Mouse (Mus musculus): ENCODE data around the gene Retreg3. TPM values are rescaled to one million over a fixed set of nuclear protein-coding genes. Genes with fewer than 3 reads are reported as not detected.
A peak's percentile ranks its signal among the peaks of the same experiment; 100 is the strongest.

The Retreg3 gene
- polyA plus RNA-seq, 1 experiment from 2014 or later = 17.9 TPM

- H3K36me3 ChIP-seq = no peaks in the 10 kb centered on the region
Observed at GRCm38 (mm10) chr11:101078121-101078520, 41.6 kb downstream of the Retreg3 start, which contains the start of gene Hsd17b1. Gene Hsd17b1 (plus strand): TSS chr11:101078411.

DNA sequence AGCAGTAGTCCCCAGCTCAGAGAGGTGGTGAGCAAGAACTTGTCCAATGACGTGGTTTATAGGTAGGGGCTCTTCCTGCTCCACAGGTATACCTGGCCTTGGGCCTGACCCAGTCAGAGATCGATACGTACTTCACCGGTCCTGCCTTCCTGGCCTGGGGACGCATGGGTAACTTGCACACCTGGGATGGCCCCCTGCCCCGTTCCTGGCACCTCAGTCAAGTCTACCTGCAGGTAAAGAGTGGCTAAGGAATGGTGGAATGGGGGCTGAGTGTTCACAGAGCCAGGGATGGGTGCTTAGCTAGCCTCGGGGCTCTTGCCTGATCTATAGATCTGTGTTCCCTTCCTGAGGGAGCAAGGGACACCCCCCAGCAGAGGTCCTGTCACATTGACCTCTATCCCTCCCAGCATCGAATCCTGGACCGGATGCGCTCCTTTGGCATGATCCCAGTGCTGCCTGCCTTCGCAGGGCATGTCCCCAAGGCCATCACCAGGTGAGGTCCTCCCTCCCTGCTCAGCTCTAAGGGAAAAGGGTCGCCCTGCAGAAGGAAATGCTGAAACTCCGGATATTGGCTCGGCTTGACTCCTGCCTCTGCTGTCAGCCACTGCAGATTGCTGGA is 47.8 kb downstream of the Retreg3 start:
- 0 out of 2 replicates have a peak overlapping the region, but pooled peaks have one; percentile 2 for H3K4me3 ChIP-seq
- no peak for DNase-seq (ENCODE audit: low spot score)
- H3K27ac ChIP-seq = no peak overlapping the region
- H3K36me3 ChIP-seq = no peaks in the 10 kb centered on the region
- H3K9me3 ChIP-seq (replicated peaks) = no peaks in the 10 kb centered on the region
- peaks cover 11% of the 10 kb centered on the region for H3K4me1 ChIP-seq
- H3K27me3 ChIP-seq (ENCODE audit: low read depth, poor library complexity, severe bottlenecking) = peaks cover 62% of the 10 kb centered on the region
- WGBS = 72% methylated on average over 14 of the region's 14 CpGs

More at GRCm38 (mm10) chr11:101078121-101078520, 41.6 kb downstream of the Retreg3 start, which contains the start of gene Hsd17b1:
- no peaks in the 10 kb centered on the region for H3K9me3 ChIP-seq (replicated peaks)
- no peak within 1 kb of the TSS for H3K4me3 ChIP-seq
- H3K27ac ChIP-seq = no peak within 1 kb of the TSS
- H3K27me3 ChIP-seq (ENCODE audit: low read depth, poor library complexity, severe bottlenecking) = peaks cover 67% of the 10 kb centered on the region
- 67% methylated on average over 9 of the region's 9 CpGs for WGBS
- no peak for DNase-seq (ENCODE audit: low spot score)
- H3K4me1 ChIP-seq = peaks cover 13% of the 10 kb centered on the region

GRCm38 (mm10) chr11:101070987-101071386 is 48.7 kb downstream of the Retreg3 start:
- 77% methylated on average over 6 of the region's 6 CpGs for WGBS

GRCm38 (mm10) chr11:101070189-101070527 is 49.5 kb downstream of the Retreg3 start:
- under 1% methylated on average over 36 of the region's 36 CpGs for WGBS
- H3K27ac ChIP-seq = peak overlapping the region; percentile 84
- H3K9me3 ChIP-seq (replicated peaks) = no peaks in the 10 kb centered on the region
- H3K27me3 ChIP-seq (ENCODE audit: low read depth, poor library complexity, severe bottlenecking) = peaks cover 53% of the 10 kb centered on the region
- H3K4me1 ChIP-seq = peaks cover 16% of the 10 kb centered on the region
- no peaks in the 10 kb centered on the region for H3K36me3 ChIP-seq
- peak overlapping the region; percentile 70 for H3K4me3 ChIP-seq
- DNase-seq (ENCODE audit: low spot score) = no peak

More at GRCm38 (mm10) chr11:101070987-101071386, 48.7 kb downstream of the Retreg3 start:
- no peaks in the 10 kb centered on the region for H3K9me3 ChIP-seq (replicated peaks)
- peaks cover 16% of the 10 kb centered on the region for H3K4me1 ChIP-seq
- H3K27ac ChIP-seq = no peak overlapping the region
- H3K36me3 ChIP-seq = no peaks in the 10 kb centered on the region
- peak overlapping the region; percentile 70 for H3K4me3 ChIP-seq
- DNase-seq (ENCODE audit: low spot score) = no peak
- H3K27me3 ChIP-seq (ENCODE audit: low read depth, poor library complexity, severe bottlenecking) = peaks cover 56% of the 10 kb centered on the region

GRCm38 (mm10) chr11:101069391-101070188 is 50.1 kb downstream of the Retreg3 start, which contains the start of gene Naglu:
Gene Naglu (plus strand): TSS chr11:101070012.
- WGBS = 5% methylated on average over 35 of the region's 35 CpGs
- H3K27me3 ChIP-seq (ENCODE audit: low read depth, poor library complexity, severe bottlenecking) = peaks cover 53% of the 10 kb centered on the region
- peak within 1 kb of the TSS; percentile 70 for H3K4me3 ChIP-seq
- no peaks in the 10 kb centered on the region for H3K9me3 ChIP-seq (replicated peaks)
- peak; percentile 97 for DNase-seq (ENCODE audit: low spot score)
- H3K36me3 ChIP-seq = no peaks in the 10 kb centered on the region
- peak within 1 kb of the TSS; percentile 84 for H3K27ac ChIP-seq
- H3K4me1 ChIP-seq = peaks cover 16% of the 10 kb centered on the region

DNA sequence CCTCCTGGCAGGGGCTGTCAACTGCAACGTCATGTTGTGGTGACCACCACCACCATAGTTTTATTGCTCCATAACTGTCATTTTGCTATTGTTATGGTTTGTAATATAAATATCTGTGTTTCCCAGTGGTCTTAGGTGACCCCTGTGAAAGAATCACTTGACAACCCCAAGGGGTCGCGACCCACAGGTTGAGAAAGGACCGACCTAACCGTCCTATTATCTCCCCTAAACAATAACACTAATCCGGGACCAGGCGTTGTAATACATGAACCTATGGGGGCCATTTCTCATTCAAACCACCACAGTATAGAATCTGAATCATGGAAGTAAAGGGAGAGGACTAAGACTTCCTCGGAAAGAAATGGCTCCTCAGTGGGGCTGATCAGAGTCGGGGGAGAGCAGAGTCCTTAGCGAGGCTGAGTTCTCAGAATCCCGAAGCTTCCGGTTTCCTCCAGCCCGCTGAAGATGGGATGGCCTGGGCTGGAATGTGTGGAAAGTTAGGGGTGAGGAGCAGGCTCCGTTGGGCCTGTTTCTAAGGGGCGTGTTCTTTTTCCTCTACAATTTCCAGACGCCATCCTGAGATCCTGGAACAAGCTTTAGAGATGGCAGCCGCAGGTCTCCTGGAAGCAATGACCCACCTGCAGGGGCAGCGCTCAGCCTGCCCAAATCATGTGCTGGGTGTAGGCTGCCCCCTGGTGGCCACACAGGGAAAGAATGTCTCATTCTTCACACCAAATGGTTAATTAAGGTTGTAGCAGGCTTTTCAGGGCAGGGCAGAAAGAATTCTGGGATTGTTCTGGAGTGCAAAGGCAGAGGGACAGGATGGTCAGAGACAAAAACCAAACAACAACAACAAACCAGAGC is 52.9 kb downstream of the Retreg3 start:
- peak; percentile 93 for DNase-seq (ENCODE audit: low spot score)
- Histone ChIP-seq H3K4me3 (peak overlapping the region; percentile 43), H3K4me1 (peaks cover 42% of the 10 kb centered on the region), H3K27ac (peak overlapping the region; percentile 64; the same call in 1 of the 2 replicates), H3K27me3 (ENCODE audit: low read depth, poor library complexity, severe bottlenecking) (peaks cover 40% of the 10 kb centered on the region), H3K9me3 (replicated peaks) (no peaks in the 10 kb centered on the region), H3K36me3 (peaks cover 18% of the 10 kb centered on the region)
- WGBS = 27% methylated on average over 18 of the region's 18 CpGs

- WGBS = 96% methylated on average over 9 of the region's 9 CpGs
- H3K9me3 ChIP-seq (replicated peaks) = no peaks in the 10 kb centered on the region
- H3K27ac ChIP-seq = no peak overlapping the region
- peaks cover 34% of the 10 kb centered on the region for H3K36me3 ChIP-seq
- DNase-seq (ENCODE audit: low spot score) = no peak
- peaks cover 22% of the 10 kb centered on the region for H3K27me3 ChIP-seq (ENCODE audit: low read depth, poor library complexity, severe bottlenecking)
- H3K4me1 ChIP-seq = peaks cover 33% of the 10 kb centered on the region
- no peak overlapping the region for H3K4me3 ChIP-seq
Observed at GRCm38 (mm10) chr11:101065002-101065401, 54.7 kb downstream of the Retreg3 start.

- H3K4me3 ChIP-seq = 0 out of 2 replicates have a peak overlapping the region, but pooled peaks have one; percentile 9
- no peak for DNase-seq (ENCODE audit: low spot score)
- peaks cover 36% of the 10 kb centered on the region for H3K36me3 ChIP-seq
- peaks cover 34% of the 10 kb centered on the region for H3K4me1 ChIP-seq
- H3K27ac ChIP-seq = peak overlapping the region; percentile 83
- 87% methylated on average over 4 of the region's 4 CpGs for WGBS
- no peaks in the 10 kb centered on the region for H3K9me3 ChIP-seq (replicated peaks)
- H3K27me3 ChIP-seq (ENCODE audit: low read depth, poor library complexity, severe bottlenecking) = peaks cover 22% of the 10 kb centered on the region
Observed at GRCm38 (mm10) chr11:101064462-101064861, 55.2 kb downstream of the Retreg3 start.

DNA sequence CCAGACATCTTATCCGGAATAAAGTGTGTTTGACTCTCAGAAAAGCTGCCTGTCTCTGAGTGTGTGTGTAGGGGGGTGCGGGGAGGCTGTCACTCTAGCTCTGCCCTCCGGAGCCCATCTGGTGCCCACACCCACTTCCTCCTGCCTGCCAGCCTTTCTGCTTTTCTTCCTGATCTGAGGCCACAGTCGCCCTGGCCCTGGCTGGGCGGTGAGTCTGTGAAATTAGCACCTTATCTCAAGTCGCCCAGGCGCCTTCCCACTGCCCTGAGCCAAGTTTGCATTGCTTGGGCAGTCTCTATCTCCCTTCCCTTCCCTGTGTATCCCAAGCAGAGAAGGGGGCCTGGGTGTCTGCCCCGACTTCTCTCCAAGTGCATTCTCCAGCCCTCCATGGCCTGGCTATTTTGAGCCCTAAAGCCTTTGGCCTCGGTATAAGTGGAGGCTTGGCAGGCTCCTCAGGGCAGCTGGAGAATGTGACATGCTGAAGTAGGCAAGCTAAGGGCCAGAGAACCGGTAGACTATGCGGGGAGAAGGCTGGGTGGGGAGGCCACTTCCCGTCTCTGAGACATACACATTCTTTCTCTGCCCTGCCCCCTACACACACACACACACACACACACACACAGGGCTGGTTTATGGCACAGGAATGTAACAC is 55.9 kb downstream of the Retreg3 start:
- peak overlapping the region; percentile 83 for H3K27ac ChIP-seq
- H3K4me3 ChIP-seq = peak overlapping the region; percentile 9; the same call in 1 of the 2 replicates
- peaks cover 15% of the 10 kb centered on the region for H3K27me3 ChIP-seq (ENCODE audit: low read depth, poor library complexity, severe bottlenecking)
- peaks cover 38% of the 10 kb centered on the region for H3K36me3 ChIP-seq
- DNase-seq (ENCODE audit: low spot score) = no peak
- no peaks in the 10 kb centered on the region for H3K9me3 ChIP-seq (replicated peaks)
- peaks cover 40% of the 10 kb centered on the region for H3K4me1 ChIP-seq
- WGBS = 41% methylated on average over 12 of the region's 12 CpGs

DNA sequence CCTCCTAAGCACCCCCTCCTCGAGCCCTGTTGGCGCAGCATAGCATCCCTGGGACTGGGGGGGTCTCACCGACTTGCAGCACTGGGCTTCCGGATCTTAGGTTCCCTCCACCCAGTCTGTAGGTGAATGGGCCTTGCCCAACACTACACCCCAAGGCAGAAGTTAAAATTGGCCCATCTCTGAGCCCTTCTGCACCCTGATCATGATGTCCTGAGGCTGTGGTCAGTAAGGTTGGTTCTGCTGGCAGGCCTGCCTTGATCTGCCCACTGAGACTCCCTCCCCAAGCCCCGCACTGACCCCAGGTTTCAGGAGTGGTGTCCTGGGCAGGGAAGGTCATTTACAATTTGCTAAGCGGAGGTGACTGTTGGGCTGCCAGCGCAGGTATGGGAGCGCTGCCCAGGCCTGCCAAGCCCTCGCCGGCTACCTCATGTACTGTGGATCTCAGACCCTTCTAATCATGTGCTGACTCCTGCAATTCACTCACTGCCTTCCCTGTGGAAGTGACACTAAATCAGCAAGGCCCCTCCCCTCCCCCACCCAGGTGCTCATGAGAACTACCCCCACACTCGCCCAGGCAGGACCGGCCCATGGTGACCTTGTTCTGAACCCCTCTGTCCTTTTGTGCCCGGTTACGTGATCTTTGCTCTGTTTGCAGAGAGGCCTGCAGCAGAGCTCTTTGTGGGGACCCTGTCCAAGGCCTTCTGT is 56.6 kb downstream of the Retreg3 start:
- no peaks in the 10 kb centered on the region for H3K9me3 ChIP-seq (replicated peaks)
- peaks cover 42% of the 10 kb centered on the region for H3K36me3 ChIP-seq
- H3K4me3 ChIP-seq = peak overlapping the region; percentile 9
- H3K4me1 ChIP-seq = peaks cover 45% of the 10 kb centered on the region
- peaks cover 8% of the 10 kb centered on the region for H3K27me3 ChIP-seq (ENCODE audit: low read depth, poor library complexity, severe bottlenecking)
- no peak for DNase-seq (ENCODE audit: low spot score)
- WGBS = 61% methylated on average over 14 of the region's 14 CpGs
- peak overlapping the region; percentile 83 for H3K27ac ChIP-seq

DNA sequence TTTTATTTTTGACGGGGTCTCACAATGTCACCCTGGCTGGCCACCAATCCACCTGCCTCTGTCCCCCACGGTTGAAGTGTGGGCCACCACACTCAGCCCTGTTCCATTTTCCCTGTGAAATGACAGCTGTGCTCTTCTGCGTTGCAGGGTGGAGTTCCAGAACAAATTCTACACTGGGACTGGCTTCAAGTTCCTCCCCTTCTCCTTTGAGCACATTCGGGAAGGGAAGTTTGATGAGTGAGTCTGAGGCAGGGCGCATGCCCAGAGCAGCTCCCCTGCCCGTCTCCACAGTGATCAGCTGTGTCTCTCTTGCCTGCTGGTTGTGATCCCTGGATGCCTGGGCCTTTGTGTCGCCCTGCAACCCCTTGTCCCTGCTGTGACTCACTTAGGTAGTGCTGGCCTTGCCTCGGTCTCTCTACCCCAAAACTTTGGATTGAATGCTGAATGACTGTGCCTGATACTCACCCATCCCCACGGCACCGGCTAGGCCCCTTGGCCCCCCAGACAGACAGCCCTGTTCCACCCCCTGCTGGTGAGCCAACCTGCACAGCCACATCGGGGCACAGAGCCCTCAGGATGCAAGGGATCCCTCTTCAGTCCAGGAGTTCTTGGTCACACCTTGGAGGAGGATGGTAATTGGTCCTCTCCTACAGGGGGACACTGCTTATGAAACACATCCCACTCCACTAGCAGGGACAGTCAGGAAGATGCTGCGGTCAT is 57.4 kb downstream of the Retreg3 start:
- Histone ChIP-seq H3K36me3 (peaks cover 44% of the 10 kb centered on the region), H3K4me3 (no peak overlapping the region), H3K4me1 (peaks cover 45% of the 10 kb centered on the region), H3K9me3 (replicated peaks) (no peaks in the 10 kb centered on the region), H3K27me3 (ENCODE audit: low read depth, poor library complexity, severe bottlenecking) (0 out of 2 replicates have a peak, but pooled peaks cover 3% of the 10 kb centered on the region), H3K27ac (peak overlapping the region; percentile 83; the same call in 1 of the 2 replicates)
- 89% methylated on average over 12 of the region's 12 CpGs for WGBS
- DNase-seq (ENCODE audit: low spot score) = no peak
